Mouse (Mus musculus): ENCODE data around the gene Rhov.

The Rhov gene

GRCm38 (mm10) chr2:119270643-119271331 is at the start of gene Rhov:
TSS of gene Rhov (minus strand) at chr2:119271272.
- no peak for DNase-seq (ENCODE audit: low read depth, low spot score)

- no peak for DNase-seq (ENCODE audit: low read depth, low spot score)
These were observed 49.5 kb upstream of the Rhov start for GRCm38 (mm10) chr2:119320571-119320970.

- DNase-seq (ENCODE audit: low read depth, low spot score), result no peak
These were observed 47.1 kb upstream of the Rhov start for GRCm38 (mm10) chr2:119318043-119318710.

GRCm38 (mm10) chr2:119314742-119315310 is 43.8 kb upstream of the Rhov start:
- no peak for DNase-seq (ENCODE audit: low read depth, low spot score)

- DNase-seq (ENCODE audit: low read depth, low spot score), result no peak
These were observed 42.9 kb upstream of the Rhov start for GRCm38 (mm10) chr2:119313780-119314479.

- DNase-seq (ENCODE audit: low read depth, low spot score), result no peak
These were observed 41.4 kb upstream of the Rhov start for GRCm38 (mm10) chr2:119312380-119312958.

GRCm38 (mm10) chr2:119311544-119311943 is 40.5 kb upstream of the Rhov start:
- DNase-seq (ENCODE audit: low read depth, low spot score), result no peak

GRCm38 (mm10) chr2:119304798-119305208 is 33.7 kb upstream of the Rhov start:
- no peak for DNase-seq (ENCODE audit: low read depth, low spot score)

GRCm38 (mm10) chr2:119304391-119304790 is 33.3 kb upstream of the Rhov start:
- DNase-seq (ENCODE audit: low read depth, low spot score), result no peak

- no peak for DNase-seq (ENCODE audit: low read depth, low spot score)
These were observed 31.8 kb upstream of the Rhov start for GRCm38 (mm10) chr2:119302876-119303275.

GRCm38 (mm10) chr2:119300819-119301493 is 29.9 kb upstream of the Rhov start:
- DNase-seq (ENCODE audit: low read depth, low spot score), result no peak

- DNase-seq (ENCODE audit: low read depth, low spot score), result no peak
These were observed 29.1 kb upstream of the Rhov start for GRCm38 (mm10) chr2:119299981-119300818.

- no peak for DNase-seq (ENCODE audit: low read depth, low spot score)
These were observed 27.8 kb upstream of the Rhov start for GRCm38 (mm10) chr2:119298839-119299238.

GRCm38 (mm10) chr2:119298330-119298729 is 27.3 kb upstream of the Rhov start:
- DNase-seq (ENCODE audit: low read depth, low spot score), result no peak

GRCm38 (mm10) chr2:119297506-119297905 is 26.4 kb upstream of the Rhov start:
- no peak for DNase-seq (ENCODE audit: low read depth, low spot score)

- DNase-seq (ENCODE audit: low read depth, low spot score), result no peak
These were observed 25.7 kb upstream of the Rhov start for GRCm38 (mm10) chr2:119296756-119297155.

GRCm38 (mm10) chr2:119294411-119294810 is 23.3 kb upstream of the Rhov start:
- no peak for DNase-seq (ENCODE audit: low read depth, low spot score)

- no peak for DNase-seq (ENCODE audit: low read depth, low spot score)
These were observed 22.8 kb upstream of the Rhov start for GRCm38 (mm10) chr2:119293776-119294390.

GRCm38 (mm10) chr2:119293311-119293710 is 22.2 kb upstream of the Rhov start:
- no peak for DNase-seq (ENCODE audit: low read depth, low spot score)

- no peak for DNase-seq (ENCODE audit: low read depth, low spot score)
These were observed 21.8 kb upstream of the Rhov start for GRCm38 (mm10) chr2:119292852-119293251.
